Mouse (Mus musculus) adrenal gland, postnatal 14 days (tissue): Measurements from ENCODE around the gene Vps25. TPM values are rescaled to one million over a fixed set of nuclear protein-coding genes. Genes with fewer than 3 reads are reported as not detected.

Experiments used
- DNase-seq: peaks from one replicate; pipeline ENCODE4 v3.0.0; 2021; ENCODE audit warnings: mixed read lengths
- total RNA-seq: library from RNA; stranded (reverse); gene quantifications from 2 replicates; pipeline ENCODE4 v1.2.3, GENCODE M21; 2021

Gene Vps25
- total RNA-seq, 1 experiment from 2014 or later: 116 TPM

- peak; percentile 38 for DNase-seq
Measured at GRCm38 (mm10) chr11:101276319-101277070, 23.0 kb downstream of the Vps25 start.

GRCm38 (mm10) chr11:101277381-101278222, 24.1 kb downstream of the Vps25 start:
- DNase-seq: peak; percentile 22

GRCm38 (mm10) chr11:101278223-101279192, 25.0 kb downstream of the Vps25 start, which contains the start of the genes Cntd1 and Coa3:
Gene Cntd1, plus strand, starts transcription at chr11:101279012.
Gene Coa3, minus strand, starts transcription at chr11:101279114.
- DNase-seq: peak; percentile 89

- peak; percentile 15 for DNase-seq
Measured at GRCm38 (mm10) chr11:101279193-101279569, 25.7 kb downstream of the Vps25 start.

GRCm38 (mm10) chr11:101280837-101281236, 27.3 kb downstream of the Vps25 start:
- no peak for DNase-seq

- no peak for DNase-seq
Measured at GRCm38 (mm10) chr11:101282896-101283295, 29.4 kb downstream of the Vps25 start.

- no peak for DNase-seq
Measured at GRCm38 (mm10) chr11:101283805-101284204, 30.3 kb downstream of the Vps25 start.

- DNase-seq: peak; percentile 64
Measured at GRCm38 (mm10) chr11:101287306-101287705, 33.8 kb downstream of the Vps25 start.

GRCm38 (mm10) chr11:101291231-101291630, 37.7 kb downstream of the Vps25 start:
- DNase-seq: no peak

- DNase-seq: no peak
Measured at GRCm38 (mm10) chr11:101295191-101295590, 41.7 kb downstream of the Vps25 start.

- no peak for DNase-seq
Measured at GRCm38 (mm10) chr11:101300881-101301280, 47.4 kb downstream of the Vps25 start.

- DNase-seq: no peak
Measured at GRCm38 (mm10) chr11:101301299-101302003, 47.9 kb downstream of the Vps25 start.

- DNase-seq: peak; percentile 99
Measured at GRCm38 (mm10) chr11:101302004-101302798, 48.7 kb downstream of the Vps25 start, which contains the start of gene Becn1. Gene Becn1, minus strand, starts transcription at chr11:101302286.

GRCm38 (mm10) chr11:101307744-101308143, 54.2 kb downstream of the Vps25 start:
- DNase-seq: no peak

Other genes starting within 250 kb of the Vps25 start
- gene Atp6v0a1, start 244.3 kb upstream of the Vps25 start, total RNA-seq: 91.3 and 111 TPM in 2 replicates
- gene Naglu, start 183.7 kb upstream of the Vps25 start, total RNA-seq: 29.6 and 30.8 TPM in 2 replicates
- gene Hsd17b1, start 175.3 kb upstream of the Vps25 start, total RNA-seq: 0.85 and 1.2 TPM in 2 replicates
- gene Coasy, start 171.1 kb upstream of the Vps25 start, total RNA-seq: 87.7 and 97.6 TPM in 2 replicates
- 39.8 and 45.9 TPM in 2 replicates for gene Mlx, start 166.4 kb upstream of the Vps25 start, total RNA-seq
- gene Psmc3ip, start 158.3 kb upstream of the Vps25 start, total RNA-seq: 6.6 and 8.8 TPM in 2 replicates
- 53.7 and 56.0 TPM in 2 replicates for gene Retreg3, start 133.8 kb upstream of the Vps25 start, total RNA-seq
- 45.9 and 48.6 TPM in 2 replicates for gene Tubg1, start 133.8 kb upstream of the Vps25 start, total RNA-seq
- gene Tubg2, start 97.8 kb upstream of the Vps25 start, total RNA-seq: 7.2 and 7.9 TPM in 2 replicates
- 10.9 and 13.5 TPM in 2 replicates for gene Cntnap1, start 83.2 kb upstream of the Vps25 start, total RNA-seq
- gene Plekhh3, start 82.4 kb upstream of the Vps25 start, total RNA-seq: 30.5 and 32.7 TPM in 2 replicates
- gene Ccr10, start 78.3 kb upstream of the Vps25 start, total RNA-seq: 1.4 and 1.5 TPM in 2 replicates
- 28.8 and 37.7 TPM in 2 replicates for gene Ezh1, start 27.2 kb upstream of the Vps25 start, total RNA-seq
- gene Ramp2, start 7.7 kb upstream of the Vps25 start, total RNA-seq: 107 and 145 TPM in 2 replicates
- 3.4 and 3.6 TPM in 2 replicates for gene Wnk4, start 6.9 kb downstream of the Vps25 start, total RNA-seq
- gene Cntd1, start 25.3 kb downstream of the Vps25 start, total RNA-seq: 0.44 and 0.86 TPM in 2 replicates
- 79.4 and 80.1 TPM in 2 replicates for gene Coa3, start 25.4 kb downstream of the Vps25 start, total RNA-seq
- gene Becn1, start 48.6 kb downstream of the Vps25 start, total RNA-seq: 135 and 147 TPM in 2 replicates
- 148 and 152 TPM in 2 replicates for gene Psme3, start 62.5 kb downstream of the Vps25 start, total RNA-seq
- 7.3 and 10.2 TPM in 2 replicates for gene Aoc2, start 71.4 kb downstream of the Vps25 start, total RNA-seq
- gene Aoc3, start 76.9 kb downstream of the Vps25 start, total RNA-seq: 125 and 168 TPM in 2 replicates
- 8.4 and 26.4 TPM in 2 replicates for gene G6pc, start 113.9 kb downstream of the Vps25 start, total RNA-seq
- gene Aarsd1, start 163.9 kb downstream of the Vps25 start, total RNA-seq: 41.9 and 44.8 TPM in 2 replicates
- 3.9 and 6.0 TPM in 2 replicates for gene Gm27029, start 171.1 kb downstream of the Vps25 start, total RNA-seq
- gene Rundc1, start 171.4 kb downstream of the Vps25 start, total RNA-seq: 19.6 and 20.9 TPM in 2 replicates
- 3.2 and 5.3 TPM in 2 replicates for gene Ptges3l, start 171.6 kb downstream of the Vps25 start, total RNA-seq
- 98.3 and 102 TPM in 2 replicates for gene Rpl27, start 188.6 kb downstream of the Vps25 start, total RNA-seq
- 29.0 and 29.6 TPM in 2 replicates for gene Ifi35, start 194.7 kb downstream of the Vps25 start, total RNA-seq
- 8.9 and 9.6 TPM in 2 replicates for gene Rnd2, start 211.3 kb downstream of the Vps25 start, total RNA-seq
- gene Vat1, start 212.5 kb downstream of the Vps25 start, total RNA-seq: 74.7 and 95.1 TPM in 2 replicates